In genomic region chr10:119705348-119705747, GRCm38 (mm10) we compare ENCODE assay signal across 10 mouse cellular contexts.
DNase-seq lines count a peak whose midpoint lies in the region; ATAC-seq and TF ChIP-seq lines count a peak whose summit lies in the region.
"Had no signal": no experiment of that assay in that cellular context is flagged by ENCODE, and none has a peak within 500 bp of the region (broad histone marks: within the 10 kb centered on the region; RNA-seq: fewer than 3 reads in every experiment).

No protein-coding gene starts in this region.

- no peaks in the 10 kb centered on the region for H3K36me3 ChIP-seq in lung, postnatal 0 days (ENCODE audit: insufficient read depth, low read length)
- H3K36me3 ChIP-seq: limb, embryonic 15.5 days had no signal

- no peaks in the 10 kb centered on the region for H3K4me1 ChIP-seq in lung, postnatal 0 days (ENCODE audit: insufficient read depth, low read depth, low read length)
- no peaks in the 10 kb centered on the region for H3K4me1 ChIP-seq in lung, adult 2 months (ENCODE audit: control insufficient read depth, insufficient read depth, low read length)
- H3K4me1 ChIP-seq: limb, embryonic 15.5 days had no signal

- no peaks in the 10 kb centered on the region for H3K9me3 ChIP-seq in lung, postnatal 0 days (ENCODE audit: low read length)
- H3K9me3 ChIP-seq: limb, embryonic 15.5 days had no signal

- H3K27me3 ChIP-seq in lung, postnatal 0 days (replicated peaks; ENCODE audit: insufficient read depth, low read length): no peaks in the 10 kb centered on the region
- H3K27me3 ChIP-seq: limb, embryonic 15.5 days had no signal

- 44% methylated on average over 4 of the region's 4 CpGs for WGBS in lung, postnatal 0 days
- 52% methylated on average over 4 of the region's 4 CpGs for WGBS in lung, adult 2 months

- no peak overlapping the region for H3K4me2 ChIP-seq in lung, postnatal 0 days (replicated peaks; ENCODE audit: low read depth, low read length)
- H3K4me2 ChIP-seq: hindbrain, embryonic 14.5 days; limb, embryonic 15.5 days had no signal

- TF ChIP-seq CTCF in lung, postnatal 0 days (IDR thresholded peaks at IDR 0.05): no peak
- TF ChIP-seq CTCF in lung, adult 2 months (IDR thresholded peaks at IDR 0.05; ENCODE audit: insufficient read depth, low read length): no peak

- no peak overlapping the region for H3K27ac ChIP-seq in lung, postnatal 0 days (ENCODE audit: low read length)
- H3K27ac ChIP-seq: hindbrain, embryonic 14.5 days; limb, embryonic 15.5 days had no signal

- no peak for ATAC-seq in lung, postnatal 0 days
- ATAC-seq in common myeloid progenitor, adult 5-6 weeks (replicated peaks; ENCODE audit: low read depth, poor library complexity, severe bottlenecking): 0 out of 2 replicates have a peak, but pooled peaks have one; percentile 54

- no peak overlapping the region for H3K4me3 ChIP-seq in lung, postnatal 0 days (ENCODE audit: low read depth, low read length)
- H3K4me3 ChIP-seq in lung, adult 2 months (replicated peaks; ENCODE audit: extremely low read depth, low read depth, low read length): no peak overlapping the region
- H3K4me3 ChIP-seq: limb, embryonic 15.5 days had no signal

- no peak for TF ChIP-seq POLR2A in lung, adult 2 months (IDR thresholded peaks at IDR 0.05; ENCODE audit: borderline replicate concordance, extremely low read depth, low read depth, low read length)

- H3K9ac ChIP-seq in lung, postnatal 0 days (replicated peaks; ENCODE audit: low read depth): no peak overlapping the region
- H3K9ac ChIP-seq: hindbrain, embryonic 14.5 days; limb, embryonic 15.5 days had no signal

- TF ChIP-seq EP300 in lung, postnatal 0 days (IDR thresholded peaks at IDR 0.05): no peak

- peak; percentile 60 for DNase-seq in adrenal gland, postnatal 14 days
- DNase-seq in adrenal gland, adult 8-10 months: no peak
- DNase-seq in lung, postnatal 0 days (ENCODE audit: low spot score): peak; percentile 44
- no peak for DNase-seq in lung, adult 2 months
- DNase-seq in lung, postnatal 14 days: peak; percentile 34
- no peak for DNase-seq in layer of hippocampus, adult 9-10 months (ENCODE audit: low spot score)
- no peak for DNase-seq in ovary, postnatal 10 days (ENCODE audit: low spot score)

Comparison
In these comparisons a context has a peak if more than half of its experiments do, and no peak if none do; other contexts are left out.
1. DNase-seq: peak in adrenal gland, postnatal 14 days (single experiment), lung, postnatal 0 days (single experiment) and lung, postnatal 14 days (single experiment); none in adrenal gland, adult 8-10 months (single experiment), lung, adult 2 months (single experiment), layer of hippocampus, adult 9-10 months (single experiment) and ovary, postnatal 10 days (single experiment).